Mouse (Mus musculus): ENCODE data around the gene Ctsz. TPM values are rescaled to one million over a fixed set of nuclear protein-coding genes. Genes with fewer than 3 reads are reported as not detected.
A peak's percentile ranks its signal among the peaks of the same experiment; 100 is the strongest.

Ctsz gene
- polyA plus RNA-seq, 1 experiment, result 188 TPM

- Histone ChIP-seq H3K27me3 (ENCODE audit: control insufficient read depth, insufficient read depth, insufficient read length) (no peaks in the 10 kb centered on the region), H3K79me2 (ENCODE audit: control insufficient read depth, insufficient read depth) (peaks cover 25% of the 10 kb centered on the region), H3K79me3 (ENCODE audit: low read depth) (peaks cover 5% of the 10 kb centered on the region), H3K36me3 (ENCODE audit: control insufficient read depth, insufficient read depth) (peaks cover 7% of the 10 kb centered on the region), H3ac (ENCODE audit: control insufficient read depth, insufficient read length, low read depth) (peak overlapping the region; percentile 59), H3K4me3 (ENCODE audit: insufficient read depth, poor library complexity, severe bottlenecking) (peak overlapping the region; percentile 69)
- no peak for TF ChIP-seq MYOD1 (IDR thresholded peaks at IDR 0.05; ENCODE audit: control insufficient read depth, insufficient read length, low read depth)
- TF ChIP-seq MYOG (IDR thresholded peaks at IDR 0.05; ENCODE audit: control insufficient read depth, extremely low read depth, insufficient read length), result no peak
- TF ChIP-seq USF1 (IDR thresholded peaks at IDR 0.05; ENCODE audit: low read depth), result no peak
- TF ChIP-seq CEBPB (IDR thresholded peaks at IDR 0.05; ENCODE audit: low read depth), result no peak
- TF ChIP-seq MAX (IDR thresholded peaks at IDR 0.05), result no peak
- no peak for TF ChIP-seq CTCF (IDR thresholded peaks at IDR 0.05; ENCODE audit: control insufficient read depth, insufficient read depth, insufficient read length)
- no peak for TF ChIP-seq FOSL1 (IDR thresholded peaks at IDR 0.05; ENCODE audit: insufficient read depth, low read length, poor library complexity, severe bottlenecking)
Measured at GRCm38 (mm10) chr2:174438181-174438580, 658 bp downstream of the Ctsz start.

- Histone ChIP-seq H3K36me3 (ENCODE audit: control insufficient read depth, insufficient read depth) (peaks cover 7% of the 10 kb centered on the region), H3K79me2 (ENCODE audit: control insufficient read depth, insufficient read depth) (peaks cover 25% of the 10 kb centered on the region), H3K27me3 (ENCODE audit: control insufficient read depth, insufficient read depth, insufficient read length) (no peaks in the 10 kb centered on the region), H3K79me3 (ENCODE audit: low read depth) (peaks cover 5% of the 10 kb centered on the region), H3K4me3 (ENCODE audit: insufficient read depth, poor library complexity, severe bottlenecking) (peak overlapping the region; percentile 69), H3ac (ENCODE audit: control insufficient read depth, insufficient read length, low read depth) (no peak overlapping the region)
- TF ChIP-seq CTCF (IDR thresholded peaks at IDR 0.05; ENCODE audit: control insufficient read depth, insufficient read depth, insufficient read length) (no peak), MYOD1 (IDR thresholded peaks at IDR 0.05; ENCODE audit: control insufficient read depth, insufficient read length, low read depth) (no peak), FOSL1 (IDR thresholded peaks at IDR 0.05; ENCODE audit: insufficient read depth, low read length, poor library complexity, severe bottlenecking) (no peak), MAX (IDR thresholded peaks at IDR 0.05) (no peak), CEBPB (IDR thresholded peaks at IDR 0.05; ENCODE audit: low read depth) (no peak), USF1 (IDR thresholded peaks at IDR 0.05; ENCODE audit: low read depth) (no peak), MYOG (IDR thresholded peaks at IDR 0.05; ENCODE audit: control insufficient read depth, extremely low read depth, insufficient read length) (no peak)
Measured at GRCm38 (mm10) chr2:174437697-174437982, 1.2 kb downstream of the Ctsz start.

GRCm38 (mm10) chr2:174436916-174437696 lies 1.7 kb downstream of the Ctsz start:
- Histone ChIP-seq H3ac (ENCODE audit: control insufficient read depth, insufficient read length, low read depth) (no peak overlapping the region), H3K79me2 (ENCODE audit: control insufficient read depth, insufficient read depth) (peaks cover 25% of the 10 kb centered on the region), H3K4me3 (ENCODE audit: insufficient read depth, poor library complexity, severe bottlenecking) (no peak overlapping the region), H3K27me3 (ENCODE audit: control insufficient read depth, insufficient read depth, insufficient read length) (no peaks in the 10 kb centered on the region), H3K79me3 (ENCODE audit: low read depth) (peaks cover 5% of the 10 kb centered on the region), H3K36me3 (ENCODE audit: control insufficient read depth, insufficient read depth) (peaks cover 7% of the 10 kb centered on the region)
- TF ChIP-seq USF1 (IDR thresholded peaks at IDR 0.05; ENCODE audit: low read depth) (no peak), MAX (IDR thresholded peaks at IDR 0.05) (no peak), MYOG (IDR thresholded peaks at IDR 0.05; ENCODE audit: control insufficient read depth, extremely low read depth, insufficient read length) (no peak), FOSL1 (IDR thresholded peaks at IDR 0.05; ENCODE audit: insufficient read depth, low read length, poor library complexity, severe bottlenecking) (no peak), MYOD1 (IDR thresholded peaks at IDR 0.05; ENCODE audit: control insufficient read depth, insufficient read length, low read depth) (no peak), CEBPB (IDR thresholded peaks at IDR 0.05; ENCODE audit: low read depth) (no peak), CTCF (IDR thresholded peaks at IDR 0.05; ENCODE audit: control insufficient read depth, insufficient read depth, insufficient read length) (no peak)

- Histone ChIP-seq H3K4me3 (ENCODE audit: insufficient read depth, poor library complexity, severe bottlenecking) (no peak overlapping the region), H3K79me3 (ENCODE audit: low read depth) (peaks cover 5% of the 10 kb centered on the region), H3ac (ENCODE audit: control insufficient read depth, insufficient read length, low read depth) (no peak overlapping the region), H3K27me3 (ENCODE audit: control insufficient read depth, insufficient read depth, insufficient read length) (no peaks in the 10 kb centered on the region), H3K79me2 (ENCODE audit: control insufficient read depth, insufficient read depth) (peaks cover 25% of the 10 kb centered on the region), H3K36me3 (ENCODE audit: control insufficient read depth, insufficient read depth) (peaks cover 15% of the 10 kb centered on the region)
- no peak for TF ChIP-seq CTCF (IDR thresholded peaks at IDR 0.05; ENCODE audit: control insufficient read depth, insufficient read depth, insufficient read length)
- TF ChIP-seq MYOG (IDR thresholded peaks at IDR 0.05; ENCODE audit: control insufficient read depth, extremely low read depth, insufficient read length), result no peak
- no peak for TF ChIP-seq MAX (IDR thresholded peaks at IDR 0.05)
- no peak for TF ChIP-seq FOSL1 (IDR thresholded peaks at IDR 0.05; ENCODE audit: insufficient read depth, low read length, poor library complexity, severe bottlenecking)
- no peak for TF ChIP-seq MYOD1 (IDR thresholded peaks at IDR 0.05; ENCODE audit: control insufficient read depth, insufficient read length, low read depth)
- TF ChIP-seq CEBPB (IDR thresholded peaks at IDR 0.05; ENCODE audit: low read depth), result no peak
- no peak for TF ChIP-seq USF1 (IDR thresholded peaks at IDR 0.05; ENCODE audit: low read depth)
Measured at GRCm38 (mm10) chr2:174436076-174436701, 2.6 kb downstream of the Ctsz start.

GRCm38 (mm10) chr2:174434943-174435342 lies 3.9 kb downstream of the Ctsz start:
- peaks cover 5% of the 10 kb centered on the region for H3K79me3 ChIP-seq (ENCODE audit: low read depth)
- peaks cover 17% of the 10 kb centered on the region for H3K36me3 ChIP-seq (ENCODE audit: control insufficient read depth, insufficient read depth)
- peaks cover 25% of the 10 kb centered on the region for H3K79me2 ChIP-seq (ENCODE audit: control insufficient read depth, insufficient read depth)
- no peak overlapping the region for H3ac ChIP-seq (ENCODE audit: control insufficient read depth, insufficient read length, low read depth)
- H3K4me3 ChIP-seq (ENCODE audit: insufficient read depth, poor library complexity, severe bottlenecking), result no peak overlapping the region
- no peaks in the 10 kb centered on the region for H3K27me3 ChIP-seq (ENCODE audit: control insufficient read depth, insufficient read depth, insufficient read length)
- no peak for TF ChIP-seq MYOG (IDR thresholded peaks at IDR 0.05; ENCODE audit: control insufficient read depth, extremely low read depth, insufficient read length)
- TF ChIP-seq MAX (IDR thresholded peaks at IDR 0.05), result no peak
- TF ChIP-seq FOSL1 (IDR thresholded peaks at IDR 0.05; ENCODE audit: insufficient read depth, low read length, poor library complexity, severe bottlenecking), result no peak
- TF ChIP-seq CTCF (IDR thresholded peaks at IDR 0.05; ENCODE audit: control insufficient read depth, insufficient read depth, insufficient read length), result no peak
- TF ChIP-seq USF1 (IDR thresholded peaks at IDR 0.05; ENCODE audit: low read depth), result no peak
- no peak for TF ChIP-seq MYOD1 (IDR thresholded peaks at IDR 0.05; ENCODE audit: control insufficient read depth, insufficient read length, low read depth)
- TF ChIP-seq CEBPB (IDR thresholded peaks at IDR 0.05; ENCODE audit: low read depth), result no peak

Measured in C2C12 (cell line).